Mouse (Mus musculus) cerebellum, adult 11 months (tissue): ENCODE results near the gene Pgd.

Experiments
- DNase-seq: peaks from one replicate; pipeline ENCODE4 v3.0.0; 2022

The Pgd gene

GRCm38 (mm10) chr4:149166957-149167611 lies 513 bp upstream of the Pgd start:
- no peak for DNase-seq

GRCm38 (mm10) chr4:149164150-149164549 lies 2.4 kb downstream of the Pgd start:
- DNase-seq, result no peak

- no peak for DNase-seq
These were observed 3.4 kb downstream of the Pgd start for GRCm38 (mm10) chr4:149163196-149163595.

- DNase-seq, result no peak
These were observed 5.4 kb downstream of the Pgd start for GRCm38 (mm10) chr4:149161166-149161565.

GRCm38 (mm10) chr4:149159891-149160290 lies 6.7 kb downstream of the Pgd start:
- no peak for DNase-seq

- no peak for DNase-seq
These were observed 7.4 kb downstream of the Pgd start for GRCm38 (mm10) chr4:149159203-149159602.

- no peak for DNase-seq
These were observed 9.1 kb downstream of the Pgd start for GRCm38 (mm10) chr4:149157415-149157973.

- no peak for DNase-seq
These were observed 10.9 kb downstream of the Pgd start for GRCm38 (mm10) chr4:149155711-149156110.

- no peak for DNase-seq
These were observed 11.7 kb downstream of the Pgd start for GRCm38 (mm10) chr4:149154859-149155258.

GRCm38 (mm10) chr4:149150721-149151120 lies 15.8 kb downstream of the Pgd start:
- DNase-seq, result no peak

- DNase-seq, result no peak
These were observed 16.3 kb downstream of the Pgd start for GRCm38 (mm10) chr4:149150256-149150655.

GRCm38 (mm10) chr4:149149611-149150010 lies 17.0 kb downstream of the Pgd start:
- no peak for DNase-seq

- DNase-seq, result no peak
These were observed 17.4 kb downstream of the Pgd start for GRCm38 (mm10) chr4:149149196-149149595.

GRCm38 (mm10) chr4:149148084-149148483 lies 18.5 kb downstream of the Pgd start:
- no peak for DNase-seq

GRCm38 (mm10) chr4:149147528-149147927 lies 19.0 kb downstream of the Pgd start:
- no peak for DNase-seq

- no peak for DNase-seq
These were observed 21.4 kb downstream of the Pgd start for GRCm38 (mm10) chr4:149145151-149145550.

- peak; percentile 74 for DNase-seq
These were observed 22.1 kb downstream of the Pgd start for GRCm38 (mm10) chr4:149144459-149144858.

GRCm38 (mm10) chr4:149143594-149143993 lies 23.0 kb downstream of the Pgd start:
- no peak for DNase-seq

GRCm38 (mm10) chr4:149138515-149138914 lies 28.1 kb downstream of the Pgd start:
- no peak for DNase-seq

GRCm38 (mm10) chr4:149136982-149137770 lies 29.4 kb downstream of the Pgd start, which contains the start of gene Cenps:
TSS of gene Cenps (minus strand) at chr4:149137629.
- DNase-seq, result peak; percentile 88

- DNase-seq, result peak; percentile 17
These were observed 30.3 kb downstream of the Pgd start for GRCm38 (mm10) chr4:149136116-149136850.

GRCm38 (mm10) chr4:149133395-149133794 lies 33.2 kb downstream of the Pgd start:
- no peak for DNase-seq
